Mouse (Mus musculus): ENCODE measurements around the gene Tmem200b.

Tmem200b gene

DNA sequence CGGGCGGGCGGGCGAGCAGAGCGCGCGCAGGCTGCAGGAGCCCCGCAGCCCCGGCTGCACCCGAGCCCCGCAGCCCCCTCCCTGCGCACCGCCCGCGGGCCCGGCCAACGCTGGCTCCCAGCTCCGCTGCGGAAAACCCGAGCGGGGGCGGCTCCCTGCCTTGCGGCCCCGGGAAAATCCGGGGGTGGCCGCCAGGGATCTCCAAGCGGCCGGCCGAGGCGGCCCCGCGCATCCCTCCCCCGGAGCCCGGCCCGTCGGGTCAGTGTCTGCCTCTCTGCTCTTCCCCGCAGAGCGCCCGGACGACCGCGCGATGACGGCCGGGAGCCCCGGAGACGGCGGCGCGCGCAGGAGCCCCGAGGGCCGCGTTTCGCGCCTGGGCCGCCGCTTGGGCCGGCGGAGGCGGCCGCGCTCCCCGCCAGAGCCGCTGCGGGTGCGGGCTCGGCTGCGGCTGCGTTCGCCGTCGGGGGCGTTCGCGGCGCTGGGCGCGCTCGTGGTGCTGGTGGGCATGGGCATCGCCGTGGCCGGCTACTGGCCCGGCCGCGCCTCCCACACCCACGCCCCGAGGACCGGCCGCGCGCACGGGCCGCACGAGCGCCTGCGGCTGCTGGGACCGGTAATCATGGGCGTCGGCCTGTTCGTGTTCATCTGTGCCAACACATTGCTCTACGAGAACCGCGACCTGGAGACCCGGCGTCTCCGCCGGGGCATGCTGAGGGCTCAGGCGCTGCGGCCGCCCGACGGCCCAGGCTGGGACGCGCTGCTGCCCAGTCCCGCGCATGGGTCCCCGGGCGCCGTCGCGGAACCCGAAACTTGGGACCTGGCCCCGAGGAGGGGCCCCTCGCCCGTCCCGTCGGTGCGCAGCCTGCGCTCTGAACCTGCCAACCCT is at the start of gene Tmem200b:
Gene Tmem200b (plus strand): TSS at position 311 of the 886 bp plus-strand sequence.
- DNase-seq (ENCODE audit: extremely low read depth, insufficient read length, low spot score) = no peak

DNA sequence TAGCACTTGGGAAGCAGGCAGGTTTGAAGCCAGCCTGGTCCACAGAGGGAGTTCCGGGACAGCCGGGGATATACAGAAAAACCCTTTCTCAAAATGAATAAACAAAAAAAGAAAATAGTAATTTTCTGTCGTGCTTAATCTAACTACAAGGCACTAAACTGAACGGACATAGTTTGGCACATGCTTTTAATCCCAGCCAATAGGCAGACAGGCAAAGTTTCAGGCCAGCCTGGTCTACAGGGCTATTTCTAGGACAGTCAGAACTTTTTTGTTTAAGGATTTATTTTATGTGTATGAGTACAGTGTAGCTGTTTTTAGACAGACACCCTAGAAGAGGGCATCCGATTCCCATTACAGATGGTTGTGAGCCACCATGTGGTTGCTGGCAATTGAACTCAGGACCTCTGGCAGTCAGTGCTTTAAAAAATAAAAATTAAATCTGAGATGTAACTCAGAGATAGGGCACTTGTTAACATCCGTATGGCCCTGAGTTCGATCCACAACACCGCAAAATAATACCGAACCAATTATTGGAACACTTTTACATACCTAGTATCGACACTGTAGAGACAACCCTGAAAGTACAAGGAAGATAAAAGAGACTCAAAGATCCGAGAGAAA is 48.8 kb upstream of the Tmem200b start:
- no peak for DNase-seq (ENCODE audit: extremely low read depth, insufficient read length, low spot score)

DNA sequence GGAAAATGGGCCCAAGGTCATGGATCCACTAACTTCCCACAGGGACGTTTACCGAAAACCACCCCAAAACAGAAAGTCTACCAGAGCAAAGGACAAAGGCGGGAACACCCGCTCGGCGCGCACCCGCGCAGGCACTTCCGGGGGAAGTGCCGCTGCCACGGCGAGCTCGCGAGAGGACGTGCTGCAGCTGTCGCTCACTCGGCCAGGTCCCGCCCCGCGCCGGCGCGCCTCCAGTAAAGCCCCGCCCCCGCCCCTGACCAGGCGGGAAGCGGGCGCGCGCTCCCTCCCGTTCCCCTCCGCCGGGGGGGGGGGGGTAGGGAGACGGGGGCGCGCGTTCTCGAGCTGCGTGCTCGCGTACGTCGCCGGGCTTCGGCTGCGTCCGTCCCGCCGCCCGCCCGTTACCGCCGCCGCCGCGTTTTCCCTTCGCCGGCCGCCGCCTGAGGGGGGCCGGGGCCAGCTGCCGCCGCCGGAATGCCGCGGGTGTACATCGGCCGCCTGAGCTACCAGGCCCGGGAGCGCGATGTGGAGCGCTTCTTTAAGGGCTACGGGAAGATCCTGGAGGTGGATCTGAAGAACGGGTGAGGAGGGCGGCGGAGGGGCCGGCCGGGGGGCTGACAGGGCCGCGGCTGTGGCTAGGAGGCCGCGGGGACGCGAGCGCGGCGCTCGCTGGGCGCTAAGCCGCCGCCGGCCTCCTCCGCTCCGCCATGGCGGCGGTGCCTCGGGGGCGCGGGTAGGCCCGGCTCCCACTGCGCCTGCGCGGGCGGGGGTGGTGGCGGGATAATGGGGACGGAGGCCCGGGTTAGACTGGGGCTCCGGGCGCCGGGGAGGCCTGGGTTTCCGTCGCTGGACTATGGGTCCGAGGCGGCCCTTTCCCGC is 48.0 kb upstream of the Tmem200b start, which contains the start of gene Srsf4:
Gene Srsf4 (plus strand): TSS at position 325 of the 876 bp plus-strand sequence.
- peak; percentile 95 for DNase-seq (ENCODE audit: extremely low read depth, insufficient read length, low spot score)

DNA sequence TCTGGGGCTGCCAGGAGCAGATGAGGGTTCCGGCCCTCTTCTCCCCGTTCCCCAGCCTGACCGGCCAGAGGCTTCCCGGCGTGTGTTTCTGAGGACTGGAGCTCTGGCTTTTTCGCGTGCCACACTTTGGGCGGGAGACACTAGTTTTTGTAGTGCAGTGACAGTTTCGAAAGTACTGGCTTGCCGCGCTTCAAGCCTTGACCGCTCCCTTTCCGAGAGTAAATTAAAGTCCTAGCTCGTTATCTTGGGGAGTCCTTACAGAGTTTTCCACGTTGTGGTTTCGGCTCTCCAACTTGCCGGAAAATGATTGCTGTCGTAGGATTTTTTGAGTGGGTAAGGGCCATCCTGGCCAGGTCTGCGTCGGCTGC is 47.4 kb upstream of the Tmem200b start:
- DNase-seq (ENCODE audit: extremely low read depth, insufficient read length, low spot score) = no peak

DNA sequence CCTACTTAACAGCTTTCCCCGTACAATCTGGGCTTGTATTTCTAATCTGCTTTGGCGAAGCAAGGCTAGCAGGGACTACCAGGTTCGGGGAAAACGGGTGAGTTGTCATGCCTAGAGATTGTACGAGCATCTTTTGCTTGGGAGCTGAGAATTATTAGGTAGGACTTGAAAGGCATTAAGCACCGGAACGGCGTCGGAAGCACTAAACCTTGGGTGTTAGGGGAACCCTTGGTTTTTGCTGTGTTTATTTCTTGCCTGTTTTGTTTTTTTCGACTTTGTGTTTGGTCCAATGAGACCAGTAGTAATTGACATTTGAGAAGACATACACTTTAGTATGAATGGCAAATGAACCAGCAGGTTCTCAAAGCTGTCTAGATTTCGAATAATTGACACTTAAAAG is 47.0 kb upstream of the Tmem200b start:
- no peak for DNase-seq (ENCODE audit: extremely low read depth, insufficient read length, low spot score)

DNA sequence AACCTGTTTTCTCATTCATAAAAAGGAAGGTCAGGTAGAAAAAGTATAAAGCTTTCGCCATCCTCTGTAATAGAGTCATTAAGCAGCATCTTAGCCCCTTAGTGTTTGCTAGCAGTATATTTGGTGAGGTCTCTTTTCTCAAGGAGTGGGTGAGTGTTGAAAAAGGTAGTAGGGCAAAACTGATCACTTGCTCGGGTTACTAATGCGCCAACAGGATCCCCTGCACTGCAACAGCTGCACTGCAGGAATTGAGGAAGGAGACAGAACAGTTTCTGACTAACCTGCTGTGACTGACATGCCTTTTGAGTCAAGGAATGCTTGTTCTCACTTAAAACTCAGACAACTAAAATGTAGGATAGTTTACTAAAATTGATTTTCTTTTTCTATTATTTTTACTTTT is 46.3 kb upstream of the Tmem200b start:
- DNase-seq (ENCODE audit: extremely low read depth, insufficient read length, low spot score) = no peak

DNA sequence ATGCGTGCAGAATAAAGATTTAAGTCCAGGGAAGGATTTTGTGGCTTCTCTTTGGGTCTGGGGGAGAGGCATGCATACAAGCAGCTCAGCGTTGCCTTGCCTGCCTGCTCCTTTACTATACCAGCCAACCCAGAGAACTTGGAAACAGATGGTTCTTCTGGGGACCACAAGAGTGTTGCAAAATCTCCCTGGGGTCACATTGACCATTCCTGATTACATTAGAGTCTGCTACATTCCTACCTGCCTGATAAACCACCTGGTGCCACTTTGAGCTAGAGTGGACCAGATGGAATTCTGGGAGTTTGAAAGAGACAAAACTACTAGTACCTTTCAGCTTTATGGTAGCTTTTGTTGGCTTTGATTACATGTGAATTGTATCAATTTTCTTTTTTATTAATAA is 44.7 kb upstream of the Tmem200b start:
- DNase-seq (ENCODE audit: extremely low read depth, insufficient read length, low spot score) = no peak

DNA sequence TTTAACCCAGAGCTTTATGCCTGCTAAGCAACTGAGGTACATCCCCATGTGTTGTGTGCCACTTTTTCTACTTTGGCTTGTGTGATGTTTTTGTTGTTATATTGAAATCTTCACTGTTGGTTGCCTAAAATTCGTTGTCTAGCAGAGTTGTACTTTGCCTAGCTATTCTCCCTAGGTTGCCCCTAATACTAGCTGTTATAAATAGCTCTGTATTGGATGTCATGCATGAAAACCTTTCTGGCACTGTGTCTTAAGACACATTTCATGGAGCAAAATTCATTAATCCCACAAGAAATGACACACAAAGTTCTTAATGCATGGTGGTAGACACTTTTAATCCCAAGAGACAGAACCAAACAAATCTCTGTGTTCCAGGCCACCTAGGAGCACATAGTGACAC is 41.9 kb upstream of the Tmem200b start:
- no peak for DNase-seq (ENCODE audit: extremely low read depth, insufficient read length, low spot score)

DNA sequence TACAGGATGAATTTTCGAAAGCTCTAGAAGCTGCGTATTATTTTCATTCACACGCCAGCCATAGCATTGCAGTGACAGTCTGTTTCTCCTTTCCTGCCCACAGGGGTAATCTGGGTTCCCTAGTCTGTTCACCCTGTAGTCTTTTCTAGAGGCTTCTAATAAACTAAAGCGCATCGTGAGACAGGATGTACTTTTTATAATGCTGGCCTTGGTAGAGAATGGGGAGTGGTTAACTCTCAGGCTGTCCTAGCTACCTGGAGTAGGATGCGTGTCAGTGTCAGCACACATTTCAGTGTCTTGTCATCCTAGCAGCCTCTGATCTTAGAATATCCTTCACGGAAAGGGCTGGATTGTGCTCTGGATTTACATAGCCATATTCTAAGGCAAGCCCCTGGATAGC is 40.3 kb upstream of the Tmem200b start:
- DNase-seq (ENCODE audit: extremely low read depth, insufficient read length, low spot score) = no peak

DNA sequence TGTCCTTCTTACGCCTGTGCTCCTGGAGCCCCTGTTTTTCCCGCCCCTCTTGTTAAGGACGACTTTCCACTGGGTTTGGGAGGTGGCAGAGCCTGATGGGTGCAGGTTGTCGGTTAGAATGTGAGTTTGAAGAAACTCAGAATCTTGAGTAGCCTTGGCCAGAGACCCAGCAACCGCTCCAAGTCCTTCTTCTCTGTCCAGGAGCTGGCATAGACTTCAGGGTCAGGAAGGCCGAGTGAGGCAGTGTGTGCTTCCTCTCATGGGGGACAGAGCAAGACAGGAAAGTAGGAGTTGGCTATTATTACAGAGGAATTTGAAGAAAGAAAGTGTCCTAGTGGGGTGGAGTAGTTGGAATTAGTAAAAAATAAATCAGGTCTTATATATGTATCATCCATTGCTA is 38.0 kb upstream of the Tmem200b start:
- no peak for DNase-seq (ENCODE audit: extremely low read depth, insufficient read length, low spot score)

DNA sequence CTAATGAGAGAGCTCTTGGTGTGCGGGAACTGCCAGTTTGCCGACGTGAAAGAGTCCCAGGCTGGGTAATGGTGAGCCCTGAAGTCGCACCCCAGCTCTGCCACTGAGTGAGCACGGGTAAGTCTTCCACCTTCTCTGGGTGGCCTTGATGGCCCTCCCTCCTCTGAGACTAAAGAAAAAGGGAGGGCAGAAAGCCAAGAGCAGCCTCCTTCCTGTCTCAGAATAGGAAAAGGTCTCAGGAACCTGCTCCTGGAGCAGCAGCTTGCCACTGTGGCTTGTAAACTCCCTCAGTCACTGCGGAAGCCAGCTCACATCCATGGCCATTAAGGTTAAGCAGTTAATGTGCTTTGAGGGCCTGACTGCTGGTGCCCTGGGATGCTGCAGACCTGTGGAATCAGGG is 36.2 kb upstream of the Tmem200b start:
- DNase-seq (ENCODE audit: extremely low read depth, insufficient read length, low spot score) = no peak

DNA sequence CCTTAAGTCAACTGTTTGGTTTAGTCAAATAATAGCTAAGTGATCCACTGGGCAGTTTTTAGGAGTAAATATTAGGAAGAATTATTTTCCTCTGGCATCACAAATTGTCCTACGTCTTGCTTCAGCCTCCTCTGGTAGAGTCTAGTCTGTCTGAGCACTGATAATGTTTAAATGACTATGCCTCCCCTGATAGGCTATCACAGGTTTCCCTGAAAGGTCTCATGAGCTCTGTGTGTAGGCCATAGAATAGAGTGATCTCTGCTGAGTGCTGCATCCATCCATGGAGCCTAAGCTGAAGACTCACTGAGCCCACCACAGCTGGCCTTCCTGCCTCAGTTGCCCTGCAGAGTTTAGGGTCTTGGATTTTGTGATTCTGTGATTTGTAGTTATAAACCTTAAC is 33.0 kb upstream of the Tmem200b start:
- DNase-seq (ENCODE audit: extremely low read depth, insufficient read length, low spot score) = no peak

DNA sequence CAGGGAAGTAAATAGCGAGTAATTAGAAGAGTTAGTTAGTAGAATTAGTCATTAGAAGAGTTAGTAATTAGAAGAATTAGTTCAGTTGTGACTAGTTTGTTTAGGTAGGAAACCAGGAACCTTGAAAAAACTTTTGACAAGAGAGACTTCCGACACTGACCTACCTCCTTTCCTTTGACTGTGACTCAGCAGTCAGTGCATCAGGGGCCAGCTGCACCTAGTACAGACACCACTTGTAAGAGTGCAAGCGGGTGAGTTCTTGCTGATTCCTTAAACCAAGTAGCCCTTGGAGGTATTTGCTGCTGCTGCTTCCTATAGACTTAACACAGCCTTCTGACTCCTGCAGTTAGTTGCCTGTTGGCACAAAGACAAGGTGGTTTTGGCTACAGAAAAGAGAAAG is 30.9 kb upstream of the Tmem200b start:
- DNase-seq (ENCODE audit: extremely low read depth, insufficient read length, low spot score) = no peak

DNA sequence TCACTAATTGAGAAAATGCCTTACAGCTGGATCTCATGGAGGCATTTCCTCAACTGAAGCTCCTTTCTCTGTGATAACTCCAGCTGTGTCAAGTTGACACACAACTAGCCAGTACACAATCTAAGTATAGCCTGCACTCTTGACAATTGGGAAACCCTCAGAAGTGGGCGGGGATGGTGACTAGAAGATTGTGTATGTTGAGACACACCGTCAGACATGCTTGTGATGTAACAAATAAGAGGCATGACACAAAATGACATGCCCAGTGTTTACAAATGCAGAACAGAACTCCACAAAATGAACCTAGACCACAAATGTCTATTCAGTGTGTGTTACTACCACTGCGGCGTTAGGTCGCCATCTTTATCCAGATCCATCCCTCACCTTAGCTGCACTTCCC is 24.5 kb upstream of the Tmem200b start:
- no peak for DNase-seq (ENCODE audit: extremely low read depth, insufficient read length, low spot score)

DNA sequence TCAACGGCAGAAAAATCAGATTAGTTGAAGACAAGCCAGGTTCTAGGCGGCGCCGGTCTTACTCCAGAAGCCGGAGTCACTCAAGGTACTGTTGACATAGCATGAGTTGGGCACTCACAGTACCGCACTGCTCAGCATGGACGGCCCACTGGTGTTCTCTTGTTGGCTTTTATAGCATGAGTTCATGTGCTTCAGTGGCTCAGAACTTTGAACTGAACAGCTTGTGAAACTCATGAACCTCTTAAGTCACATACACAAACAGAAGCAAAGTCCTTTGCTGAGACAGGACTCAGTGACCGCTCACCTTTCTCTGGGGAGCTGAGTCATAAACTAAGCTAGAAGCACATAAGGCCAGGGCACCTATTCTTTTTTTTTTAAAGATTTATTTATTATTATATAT is 23.8 kb upstream of the Tmem200b start:
- no peak for DNase-seq (ENCODE audit: extremely low read depth, insufficient read length, low spot score)

DNA sequence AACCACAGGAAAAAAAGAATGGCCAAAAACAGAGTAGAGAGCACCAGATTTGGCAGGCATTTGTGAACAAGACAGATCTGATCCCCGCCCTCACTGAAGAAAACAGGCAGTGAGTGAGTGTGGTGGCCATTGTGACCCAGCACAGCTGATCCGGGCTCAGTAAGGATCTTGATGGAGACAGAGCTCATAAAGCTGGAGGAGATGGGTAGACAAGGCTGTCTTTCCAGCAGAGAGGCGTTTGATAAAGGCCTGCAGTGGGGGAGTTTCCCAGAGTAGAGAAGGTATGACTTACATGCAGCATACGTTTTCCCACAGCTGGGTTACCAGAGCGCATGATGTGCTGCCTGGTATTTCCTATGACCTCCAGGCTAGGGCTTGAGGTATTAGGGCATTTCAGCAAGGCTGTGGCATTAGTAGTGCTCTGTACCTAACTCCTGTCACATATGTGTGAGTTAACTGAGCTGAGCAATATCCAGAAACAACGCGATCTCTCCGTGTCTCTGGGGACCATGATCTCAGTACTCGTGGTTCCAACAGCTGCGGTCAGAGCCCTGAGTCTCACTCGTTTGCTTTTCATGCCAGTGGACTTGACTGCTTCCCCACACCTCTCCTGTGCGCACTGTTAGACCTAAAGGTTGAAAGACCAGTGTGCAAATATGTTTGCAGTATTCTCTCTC is 22.9 kb upstream of the Tmem200b start:
- no peak for DNase-seq (ENCODE audit: extremely low read depth, insufficient read length, low spot score)

DNA sequence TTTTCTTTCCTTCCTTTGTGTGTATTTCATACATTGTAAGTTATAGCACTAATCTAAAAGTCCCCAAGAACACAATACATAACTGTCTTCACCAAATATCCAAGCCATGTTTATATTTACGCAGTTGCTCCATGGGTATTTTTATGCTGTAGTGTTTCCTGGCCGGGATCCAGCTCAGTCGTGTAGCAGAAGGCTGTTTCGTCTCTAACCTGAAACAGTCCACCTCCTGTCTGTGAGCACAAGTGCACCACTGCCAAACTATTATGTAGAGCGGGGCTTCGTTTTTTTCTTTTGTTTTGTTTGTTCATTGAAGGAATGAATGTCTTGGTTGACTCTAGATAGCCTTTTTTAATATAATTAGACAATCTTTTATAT is 22.4 kb upstream of the Tmem200b start:
- DNase-seq (ENCODE audit: extremely low read depth, insufficient read length, low spot score) = no peak

DNA sequence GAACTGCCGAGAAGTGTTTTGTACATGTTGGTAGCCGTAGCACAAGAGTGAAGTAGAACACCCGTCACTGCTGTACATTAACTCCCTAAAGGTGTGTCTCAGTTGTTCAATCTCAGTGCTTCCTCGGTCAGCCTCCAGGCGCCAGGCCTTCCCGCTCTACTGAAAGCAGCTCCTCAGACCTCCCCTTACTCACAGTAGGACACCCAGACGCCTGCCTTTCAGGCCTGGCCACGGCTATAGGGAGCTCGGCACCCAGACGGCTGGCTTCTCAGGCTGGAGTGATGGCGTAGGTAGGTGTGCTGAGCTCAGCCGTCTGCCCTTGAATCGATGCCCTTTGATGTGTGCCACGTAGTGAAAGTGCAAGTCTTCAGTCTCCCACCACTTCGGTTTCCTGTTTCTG is 20.5 kb upstream of the Tmem200b start:
- no peak for DNase-seq (ENCODE audit: extremely low read depth, insufficient read length, low spot score)

DNA sequence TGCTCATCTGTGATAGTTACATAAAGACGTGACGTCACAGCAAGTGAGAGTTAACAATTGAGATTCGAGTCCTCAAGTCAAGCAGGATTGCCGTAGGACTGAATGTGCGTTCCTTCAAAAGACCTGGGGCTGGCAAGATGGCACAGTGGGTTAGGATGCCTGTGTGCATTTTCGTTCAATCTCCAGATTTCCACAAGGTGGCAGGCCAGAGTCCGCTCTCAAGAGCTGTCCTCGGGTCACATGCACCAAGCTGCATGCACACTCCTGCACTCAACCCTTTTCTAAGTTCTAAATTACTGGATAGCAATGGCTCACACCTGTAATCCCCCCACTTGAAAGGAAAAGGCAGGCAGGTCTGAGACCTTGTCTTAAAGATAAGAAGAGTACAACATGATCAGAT is 17.1 kb upstream of the Tmem200b start:
- no peak for DNase-seq (ENCODE audit: extremely low read depth, insufficient read length, low spot score)

DNA sequence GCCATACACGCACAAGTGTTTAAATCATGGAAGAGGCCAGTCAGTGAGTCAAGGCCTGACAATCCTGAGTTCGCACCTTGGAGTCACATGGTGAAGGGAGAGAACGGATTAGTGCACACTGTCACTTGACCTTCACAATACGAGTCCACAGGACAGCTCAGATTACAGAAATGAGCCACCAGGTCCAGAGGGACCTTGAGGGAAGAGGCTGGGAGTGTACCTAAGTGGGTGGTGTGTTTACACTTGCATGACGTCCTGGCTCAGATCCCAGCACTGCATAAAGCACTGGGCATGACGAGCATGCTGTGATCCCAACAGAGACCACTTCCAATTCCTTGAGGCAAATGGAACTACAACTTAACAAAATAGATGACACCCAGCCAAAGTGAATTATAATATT is 15.1 kb upstream of the Tmem200b start:
- DNase-seq (ENCODE audit: extremely low read depth, insufficient read length, low spot score) = no peak

DNA sequence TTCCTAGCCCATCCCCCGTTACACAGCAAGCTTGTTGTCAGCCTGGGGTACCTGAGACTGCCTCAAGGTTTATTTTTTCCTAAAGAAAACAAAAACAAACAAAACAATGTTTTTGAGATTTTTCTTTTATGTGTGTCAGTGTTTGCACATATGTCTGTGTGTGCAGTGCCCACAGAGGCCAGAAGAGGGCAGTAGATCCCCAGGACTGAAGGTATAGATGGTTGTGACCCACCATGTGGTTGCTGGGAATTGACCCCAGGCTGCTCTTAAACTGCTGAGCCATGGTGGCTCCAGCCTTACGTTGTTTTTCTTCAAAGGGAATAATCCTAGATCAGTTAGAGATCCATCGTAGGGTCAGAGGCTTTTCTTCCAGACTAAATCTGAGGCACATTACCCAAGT is 13.7 kb upstream of the Tmem200b start:
- DNase-seq (ENCODE audit: extremely low read depth, insufficient read length, low spot score) = no peak
